Comparison of ENCODE assay signal across 8 mouse cellular contexts in genomic region chr5:25704702-25705566, GRCm38 (mm10). TPM values are rescaled to one million over a fixed set of nuclear protein-coding genes. Genes with fewer than 3 reads are reported as not detected.
DNase-seq lines count a peak whose midpoint lies in the region; ATAC-seq and TF ChIP-seq lines count a peak whose summit lies in the region.

No protein-coding gene starts in this region.

- H3K4me3 ChIP-seq in kidney, postnatal 0 days (replicated peaks; ENCODE audit: low read depth, low read length): peak overlapping the region; percentile 80
- H3K4me3 ChIP-seq in hindbrain, embryonic 14.5 days (replicated peaks; ENCODE audit: low read length): peak overlapping the region; percentile 69
- H3K4me3 ChIP-seq in midbrain, embryonic 13.5 days (replicated peaks): peak overlapping the region; percentile 84

- no peaks in the 10 kb centered on the region for H3K27me3 ChIP-seq in kidney, postnatal 0 days (ENCODE audit: insufficient read depth, low read length)
- H3K27me3 ChIP-seq in hindbrain, embryonic 14.5 days (ENCODE audit: control insufficient read depth, insufficient read depth, low read length): no peaks in the 10 kb centered on the region
- H3K27me3 ChIP-seq in midbrain, embryonic 13.5 days: no peaks in the 10 kb centered on the region

- peak; percentile 40; the same call in 1 of the 2 replicates for ATAC-seq in kidney, postnatal 0 days (replicated peaks; ENCODE audit: low FRiP score, low read depth)
- ATAC-seq in hindbrain, embryonic 14.5 days (ENCODE audit: low FRiP score): no peak
- peak; percentile 46 for ATAC-seq in midbrain, embryonic 13.5 days

- TF ChIP-seq CTCF in kidney, postnatal 0 days (IDR thresholded peaks at IDR 0.05; ENCODE audit: low read depth): no peak

- peak overlapping the region; percentile 64 for H3K27ac ChIP-seq in kidney, postnatal 0 days
- 0 out of 2 replicates have a peak overlapping the region, but pooled peaks have one; percentile 56 for H3K27ac ChIP-seq in hindbrain, embryonic 14.5 days
- peak overlapping the region; percentile 68 for H3K27ac ChIP-seq in midbrain, embryonic 13.5 days

- H3K36me3 ChIP-seq in kidney, postnatal 0 days (ENCODE audit: insufficient read depth, low read length): no peaks in the 10 kb centered on the region
- no peaks in the 10 kb centered on the region for H3K36me3 ChIP-seq in hindbrain, embryonic 14.5 days (replicated peaks; ENCODE audit: control insufficient read depth, insufficient read depth)
- H3K36me3 ChIP-seq in midbrain, embryonic 13.5 days: no peaks in the 10 kb centered on the region

- H3K4me2 ChIP-seq in kidney, postnatal 0 days (ENCODE audit: low read length): peak overlapping the region; percentile 75
- peak overlapping the region; percentile 83 for H3K4me2 ChIP-seq in hindbrain, embryonic 14.5 days (replicated peaks)
- H3K4me2 ChIP-seq in midbrain, embryonic 13.5 days (replicated peaks): peak overlapping the region; percentile 80

- DNase-seq in kidney, postnatal 0 days (ENCODE audit: low spot score): peak; percentile 3
- no peak for DNase-seq in kidney, postnatal 25 days
- DNase-seq in c-Kit-positive CD71-negative TER-119-negative erythroid progenitor cells, embryonic 14.5 days (ENCODE audit: low read depth): peak; percentile 3
- no peak for DNase-seq in hindbrain, embryonic 14.5 days (ENCODE audit: low spot score)
- DNase-seq in adrenal gland, postnatal 10 days: no peak
- DNase-seq in ovary, postnatal 10 days (ENCODE audit: low spot score): no peak
- no peak for DNase-seq in left cerebral cortex, adult 9 months (ENCODE audit: low spot score in 2 of 2)

- peak overlapping the region; percentile 78 for H3K9ac ChIP-seq in kidney, postnatal 0 days (ENCODE audit: low read depth, low read length)
- H3K9ac ChIP-seq in hindbrain, embryonic 14.5 days: peak overlapping the region; percentile 69
- peak overlapping the region; percentile 82 for H3K9ac ChIP-seq in midbrain, embryonic 13.5 days (replicated peaks)

- WGBS in kidney, postnatal 0 days: 14% methylated on average over 19 of the region's 19 CpGs
- WGBS in hindbrain, embryonic 14.5 days: 24% methylated on average over 19 of the region's 19 CpGs
- WGBS in midbrain, embryonic 13.5 days: 22% methylated on average over 19 of the region's 19 CpGs

- no peaks in the 10 kb centered on the region; the same call in 1 of the 2 replicates for H3K4me1 ChIP-seq in kidney, postnatal 0 days (replicated peaks; ENCODE audit: insufficient read depth, low read length)
- peaks cover 6% of the 10 kb centered on the region for H3K4me1 ChIP-seq in hindbrain, embryonic 14.5 days (replicated peaks; ENCODE audit: control insufficient read depth, insufficient read depth, low read length)
- H3K4me1 ChIP-seq in midbrain, embryonic 13.5 days (replicated peaks): peaks cover 14% of the 10 kb centered on the region

- H3K9me3 ChIP-seq in kidney, postnatal 0 days (replicated peaks; ENCODE audit: low read length): no peaks in the 10 kb centered on the region
- no peaks in the 10 kb centered on the region for H3K9me3 ChIP-seq in hindbrain, embryonic 14.5 days (ENCODE audit: control insufficient read depth, low read length)
- H3K9me3 ChIP-seq in midbrain, embryonic 13.5 days: no peaks in the 10 kb centered on the region

RNA-seq across cellular contexts. Expression of gene Xrcc2, which starts 0.7 kb away (rescaled TPM):
- 3.6 and 4.5 TPM in 2 replicates for polyA plus RNA-seq in kidney, postnatal 0 days (2015; fragmentation: Nextera tagmentation; extraction: Ambion mirVana)
- polyA plus RNA-seq in hindbrain, embryonic 14.5 days (2014; fragmentation: Nextera tagmentation; extraction: Ambion mirVana): 3.7 and 5.2 TPM in 2 replicates
- polyA plus RNA-seq in midbrain, embryonic 13.5 days (2015; fragmentation: Nextera tagmentation; extraction: Ambion mirVana): 5.1 and 6.3 TPM in 2 replicates
- 1 to 10 TPM; 5.1 to 7.5 TPM for total RNA-seq in adrenal gland, postnatal 10 days (2021)

RNA-seq across cellular contexts. Expression of gene Actr3b, which starts 54.9 kb away (rescaled TPM):
- polyA plus RNA-seq in kidney, postnatal 0 days (2015; fragmentation: Nextera tagmentation; extraction: Ambion mirVana): 5.1 and 5.8 TPM in 2 replicates
- polyA plus RNA-seq in hindbrain, embryonic 14.5 days (2014; fragmentation: Nextera tagmentation; extraction: Ambion mirVana): 37.8 and 39.5 TPM in 2 replicates
- 13.6 and 15.2 TPM in 2 replicates for polyA plus RNA-seq in midbrain, embryonic 13.5 days (2015; fragmentation: Nextera tagmentation; extraction: Ambion mirVana)
- 1 to 10 TPM; 7.2 to 7.7 TPM for total RNA-seq in adrenal gland, postnatal 10 days (2021)

Comparison
In these comparisons a context has a peak if more than half of its experiments do, and no peak if none do; other contexts are left out.
1. DNase-seq: peak in kidney, postnatal 0 days (single experiment) and c-Kit-positive CD71-negative TER-119-negative erythroid progenitor cells, embryonic 14.5 days (single experiment); none in kidney, postnatal 25 days (0 of 2), hindbrain, embryonic 14.5 days (single experiment), adrenal gland, postnatal 10 days (single experiment), ovary, postnatal 10 days (single experiment) and left cerebral cortex, adult 9 months (0 of 2).
2. Peak in every context shown above with its lines, with median percentiles within 50 percentile points of each other: H3K27ac ChIP-seq, H3K4me2 ChIP-seq, H3K4me3 ChIP-seq and H3K9ac ChIP-seq.